Mouse (Mus musculus) heart, postnatal 0 days (tissue): ENCODE results near the gene Marc2. TPM values are rescaled to one million over a fixed set of nuclear protein-coding genes. Genes with fewer than 3 reads are reported as not detected.
A peak's percentile ranks its signal among the peaks of the same experiment; 100 is the strongest.

Source experiments
- ATAC-seq: fragments of 200-750 bp; cut with Nextera tagmentation; 2 replicates; pipeline ENCODE4 v1.8.0; 2017; ENCODE audit warnings: low read depth, moderate number of reproducible peaks, moderate library complexity; ENCODE audit not compliant: insufficient read depth
- DNase-seq: peaks from one replicate; pipeline ENCODE4 v3.0.0-alpha.2; 2016; ENCODE audit warnings: low spot score
- H3K27ac ChIP-seq: fragments of 300-500 bp; sonication (generic); 2 replicates; pipeline ENCODE4 v1.5.1; 2014; ENCODE audit warnings: low read depth, mild to moderate bottlenecking
- H3K27me3 ChIP-seq: fragments of 300-500 bp; sonication (generic); 2 replicates; pipeline ENCODE4 v1.6.1; 2014; ENCODE audit warnings: low read length, mixed read lengths; ENCODE audit not compliant: control insufficient read depth, insufficient read depth
- H3K36me3 ChIP-seq: fragments of 300-500 bp; sonication (generic); replicated peaks from 2 replicates; pipeline ENCODE4 v1.6.1; 2014; ENCODE audit warnings: low read length, mixed read lengths; ENCODE audit not compliant: control insufficient read depth, insufficient read depth
- H3K4me1 ChIP-seq: fragments of 300-500 bp; sonication (generic); 2 replicates; pipeline ENCODE4 v1.6.1; 2014; ENCODE audit warnings: antibody characterized with exemption; ENCODE audit not compliant: control insufficient read depth, insufficient read depth
- H3K4me2 ChIP-seq: fragments of 300-500 bp; sonication (generic); 2 replicates; pipeline ENCODE4 v1.6.1; 2014; ENCODE audit warnings: low read depth, mild to moderate bottlenecking, low read length, moderate library complexity
- H3K4me3 ChIP-seq: fragments of 300-500 bp; sonication (generic); 2 replicates; pipeline ENCODE4 v1.5.1; 2014; ENCODE audit warnings: low read depth, low read length
- H3K9ac ChIP-seq: fragments of 300-500 bp; sonication (generic); replicated peaks from 2 replicates; pipeline ENCODE4 v1.6.1; 2014; ENCODE audit warnings: low read depth, low read length, mixed read lengths
- H3K9me3 ChIP-seq: fragments of 300-500 bp; sonication (generic); replicated peaks from 2 replicates; pipeline ENCODE4 v1.6.1; 2016; ENCODE audit warnings: low read length; ENCODE audit not compliant: control insufficient read depth
- CTCF ChIP-seq: IDR thresholded peaks from 2 replicates; pipeline ENCODE4 v1.5.1; 2016; ENCODE audit warnings: antibody characterized with exemption, control low read depth, low read depth
- EP300 ChIP-seq: IDR thresholded peaks from 2 replicates; pipeline ENCODE4 v1.6.1; 2016; ENCODE audit warnings: antibody characterized with exemption, low read depth
- WGBS: fragments of 180-500 bp; shearing (Covaris S2); extraction: QIAGEN DNeasy Blood & Tissue Kit; methylation state at CpG from one replicate; pipeline ENCODE4 v1.1.7; 2014; 5-methylcytosine and 5-hydroxymethylcytosine counted together
- polyA plus RNA-seq: library from polyadenylated mRNA; unstranded; fragments of >200 nt; fragmentation: Nextera tagmentation; extraction: Ambion mirVana; gene quantifications from 2 replicates; pipeline ENCODE4 v1.2.1, GENCODE M21; 2015
- total RNA-seq: library from RNA; depleted of rRNA; stranded (reverse); fragments of >200 nt; gene quantifications from 2 replicates; pipeline ENCODE4 v1.2.3, GENCODE M21; 2014; ENCODE audit warnings: low replicate concordance

Marc2 gene
- total and polyA plus RNA-seq, 2 experiments from 2014 or later, result 90.0 to 135 TPM

DNA sequence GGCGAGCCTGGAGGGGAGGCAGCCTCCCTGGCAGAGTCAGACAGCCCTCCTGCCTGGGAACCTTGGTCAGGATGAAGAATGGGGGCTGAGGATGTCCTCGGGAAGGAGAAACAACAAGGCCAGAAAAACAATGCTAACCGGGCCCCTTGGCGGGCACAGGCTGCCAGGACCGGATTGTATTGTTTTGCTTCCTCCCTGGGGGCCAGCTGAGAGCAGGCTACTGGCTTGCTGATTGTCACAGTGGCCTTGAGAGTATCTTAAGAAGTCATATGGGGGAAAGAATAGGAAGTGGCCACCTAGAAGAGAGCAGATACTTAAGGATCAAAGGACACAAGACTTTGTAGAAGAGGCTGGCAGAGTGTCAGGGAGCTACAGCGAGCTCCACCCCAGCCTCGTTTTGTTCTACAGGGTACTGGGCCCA, 18.1 kb upstream of the Marc2 start:
- TF ChIP-seq EP300, result no peak; the same call in 1 of the 2 replicates
- no peak for TF ChIP-seq CTCF
- H3K4me1 ChIP-seq, result no peaks in the 10 kb centered on the region
- no peak overlapping the region for H3K4me2 ChIP-seq
- peak overlapping the region; percentile 75 for H3K27ac ChIP-seq
- no peaks in the 10 kb centered on the region for H3K9me3 ChIP-seq
- ATAC-seq (peak; percentile 48; the same call in 1 of the 2 replicates), DNase-seq (peak; percentile 36)
- WGBS, result 38% methylated on average over 7 of the region's 7 CpGs
- H3K9ac ChIP-seq, result no peak overlapping the region
- H3K4me3 ChIP-seq, result no peak overlapping the region
- H3K36me3 ChIP-seq, result no peaks in the 10 kb centered on the region
- H3K27me3 ChIP-seq, result no peaks in the 10 kb centered on the region

DNA sequence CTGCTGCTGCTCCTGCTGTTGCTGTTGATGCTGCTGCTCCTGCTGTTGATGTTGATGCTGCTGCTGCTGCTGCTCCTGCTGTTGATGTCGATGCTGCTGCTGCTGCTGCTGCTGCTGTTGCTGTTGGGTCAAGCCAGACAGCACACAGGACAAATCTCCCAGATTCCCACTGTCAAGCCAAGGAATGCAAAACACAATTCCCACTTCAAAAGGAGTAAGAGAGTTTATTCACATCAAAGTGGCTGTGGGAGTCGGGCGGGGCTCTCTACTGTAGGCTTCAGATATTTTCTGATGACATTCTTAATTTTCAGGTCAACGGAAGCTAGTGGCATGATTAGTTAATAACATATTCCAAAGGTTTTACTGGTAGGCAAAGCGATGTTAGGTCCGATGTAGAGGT, 16.4 kb upstream of the Marc2 start:
- H3K9ac ChIP-seq, result no peak overlapping the region
- ATAC-seq (no peak), DNase-seq (no peak)
- no peak overlapping the region for H3K4me3 ChIP-seq
- no peak overlapping the region for H3K4me2 ChIP-seq
- no peaks in the 10 kb centered on the region for H3K27me3 ChIP-seq
- WGBS, result 81% methylated on average over 6 of the region's 6 CpGs
- no peaks in the 10 kb centered on the region for H3K4me1 ChIP-seq
- no peaks in the 10 kb centered on the region for H3K9me3 ChIP-seq
- H3K27ac ChIP-seq, result no peak overlapping the region
- no peak for TF ChIP-seq CTCF
- no peak for TF ChIP-seq EP300
- H3K36me3 ChIP-seq, result no peaks in the 10 kb centered on the region

DNA sequence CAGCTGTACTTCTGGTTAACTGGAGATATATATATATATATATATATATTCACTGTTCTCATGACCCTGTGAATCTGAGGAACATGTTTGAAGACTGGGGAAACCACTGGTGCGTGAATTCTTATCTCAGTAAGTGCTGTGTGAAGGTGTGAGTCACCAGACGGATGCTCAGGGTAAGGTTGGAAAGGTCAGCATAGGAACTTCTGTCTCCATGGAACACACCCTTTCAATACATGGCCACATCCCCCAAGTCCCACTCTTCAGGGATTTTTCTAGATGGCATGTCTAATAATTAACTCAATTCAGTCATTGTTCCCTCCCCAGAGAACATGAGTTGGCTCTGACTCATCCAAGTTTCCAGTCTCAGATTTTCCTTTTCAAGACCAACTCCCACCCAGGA, 15.3 kb upstream of the Marc2 start:
- H3K4me1 ChIP-seq, result no peaks in the 10 kb centered on the region

DNA sequence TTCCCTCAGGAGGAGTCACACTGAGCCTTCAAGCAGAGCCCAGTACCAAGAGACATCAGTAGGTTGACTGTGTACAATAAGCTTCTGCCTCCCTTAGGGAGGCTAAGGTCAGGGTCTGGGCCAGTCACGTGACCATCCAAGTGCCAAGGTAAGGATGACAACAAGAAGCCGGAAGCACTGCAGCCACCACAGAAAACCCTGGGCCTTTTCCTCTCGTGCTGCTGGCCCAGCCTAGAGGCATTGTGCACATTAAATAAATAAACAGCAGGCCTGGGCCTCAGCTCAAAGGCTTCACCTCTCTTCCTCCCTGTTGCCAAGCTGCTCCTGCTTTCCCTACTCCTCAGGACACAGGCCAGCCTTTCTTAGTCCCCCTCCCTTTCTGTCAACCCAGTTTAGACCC, 14.0 kb upstream of the Marc2 start:
- WGBS, result 43% methylated on average over 3 of the region's 3 CpGs
- no peaks in the 10 kb centered on the region for H3K27me3 ChIP-seq
- DNase-seq, result peak; percentile 28

More for the DNA sequence above, 15.3 kb upstream of the Marc2 start:
- Histone ChIP-seq H3K27me3 (no peaks in the 10 kb centered on the region), H3K36me3 (no peaks in the 10 kb centered on the region), H3K4me3 (no peak overlapping the region), H3K4me2 (no peak overlapping the region), H3K9me3 (no peaks in the 10 kb centered on the region), H3K27ac (no peak overlapping the region), H3K9ac (no peak overlapping the region)
- no peak for ATAC-seq
- no peak for DNase-seq
- 33% methylated on average over 2 of the region's 2 CpGs for WGBS
- TF ChIP-seq CTCF, result no peak
- no peak for TF ChIP-seq EP300

DNA sequence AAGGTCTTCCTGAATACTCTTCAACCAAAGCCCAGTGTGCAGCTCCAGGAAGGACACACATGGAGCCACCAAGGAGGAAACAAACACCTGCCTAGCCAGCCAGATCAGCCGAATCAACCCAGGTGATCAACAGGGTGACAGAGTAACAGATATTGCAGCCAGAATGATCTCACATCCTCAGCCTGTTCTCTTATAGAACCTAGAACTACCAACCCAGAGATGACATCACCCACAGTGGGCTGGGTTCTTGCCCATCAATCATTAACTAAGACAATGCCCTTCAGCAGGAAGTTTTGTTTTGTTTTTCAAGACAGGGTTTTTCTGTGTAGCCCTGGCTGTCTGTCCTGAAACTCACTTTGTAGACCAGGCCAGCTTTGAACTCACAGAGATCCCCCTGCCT, 12.0 kb upstream of the Marc2 start:
- Histone ChIP-seq H3K27me3 (no peaks in the 10 kb centered on the region), H3K9ac (no peak overlapping the region), H3K36me3 (no peaks in the 10 kb centered on the region), H3K27ac (no peak overlapping the region), H3K4me1 (no peaks in the 10 kb centered on the region), H3K4me2 (no peak overlapping the region), H3K9me3 (no peaks in the 10 kb centered on the region), H3K4me3 (no peak overlapping the region)
- ATAC-seq, result no peak
- no peak for DNase-seq
- TF ChIP-seq EP300 (no peak), CTCF (no peak)
- 61% methylated on average over 1 of the region's 1 CpGs for WGBS

More for the DNA sequence above, 14.0 kb upstream of the Marc2 start:
- Histone ChIP-seq H3K9me3 (no peaks in the 10 kb centered on the region), H3K4me2 (no peak overlapping the region), H3K4me3 (no peak overlapping the region), H3K9ac (no peak overlapping the region), H3K27ac (peak overlapping the region; percentile 18; the same call in 1 of the 2 replicates), H3K4me1 (no peaks in the 10 kb centered on the region), H3K36me3 (no peaks in the 10 kb centered on the region)
- TF ChIP-seq EP300 (no peak), CTCF (no peak)
- peak; percentile 55 for ATAC-seq

DNA sequence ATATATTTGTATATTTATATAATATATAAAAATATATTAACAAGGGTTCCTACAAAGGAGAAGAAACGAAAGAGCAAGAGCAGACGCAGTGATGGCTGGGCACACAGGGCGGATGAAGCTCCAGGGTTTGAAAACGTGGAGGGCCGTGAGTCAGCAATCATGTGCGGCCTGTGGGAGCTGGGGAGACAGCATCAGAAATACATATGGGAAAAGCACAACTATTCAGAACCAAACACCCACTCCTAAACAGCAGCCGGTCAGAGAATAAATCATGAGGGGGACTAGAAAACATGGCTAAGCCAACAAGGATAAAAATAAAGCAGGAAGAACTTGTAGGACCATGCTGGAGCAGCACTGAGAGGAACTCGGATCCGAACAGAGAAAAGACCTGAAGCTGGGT, 11.0 kb upstream of the Marc2 start:
- ATAC-seq (no peak), DNase-seq (no peak)

More for the DNA sequence above, 11.0 kb upstream of the Marc2 start:
- no peaks in the 10 kb centered on the region for H3K4me1 ChIP-seq
- H3K4me3 ChIP-seq, result no peak overlapping the region
- no peak overlapping the region for H3K4me2 ChIP-seq
- no peak for TF ChIP-seq EP300
- no peak for TF ChIP-seq CTCF
- no peak overlapping the region for H3K9ac ChIP-seq
- no peak overlapping the region for H3K27ac ChIP-seq
- no peaks in the 10 kb centered on the region for H3K36me3 ChIP-seq
- no peaks in the 10 kb centered on the region for H3K9me3 ChIP-seq
- 84% methylated on average over 9 of the region's 9 CpGs for WGBS
- no peaks in the 10 kb centered on the region for H3K27me3 ChIP-seq
